Mouse (Mus musculus) embryonic facial prominence, embryonic 11.5 days (tissue): ENCODE results near the gene H2al1f. TPM values are rescaled to one million over a fixed set of nuclear protein-coding genes. Genes with fewer than 3 reads are reported as not detected.
"Not testable (repeated sequence)": the region's sequence is repeated elsewhere in the genome, so short reads cannot be mapped to it uniquely, and the experiment has no call there.

ENCODE experiments used
- ATAC-seq: fragments of 200-750 bp; cut with Nextera tagmentation; replicated peaks from 2 replicates; pipeline ENCODE4 v1.8.0; 2017; ENCODE audit warnings: low read depth; ENCODE audit not compliant: insufficient number of reproducible peaks, low FRiP score, low TSS enrichment
- DNase-seq: peaks from one replicate; pipeline ENCODE4 v3.0.0-alpha.2; 2015; ENCODE audit warnings: low spot score
- H3K27ac ChIP-seq: fragments of 300-500 bp; sonication (generic); replicated peaks from 2 replicates; pipeline ENCODE4 v1.5.1; 2014; ENCODE audit warnings: mild to moderate bottlenecking, low read depth, low read length, control low read depth
- H3K27me3 ChIP-seq: fragments of 300-500 bp; sonication (generic); 2 replicates; pipeline ENCODE4 v1.6.1; 2014; ENCODE audit warnings: mild to moderate bottlenecking, low read length, moderate library complexity, mixed read lengths; ENCODE audit not compliant: control insufficient read depth, insufficient read depth
- H3K36me3 ChIP-seq: fragments of 300-500 bp; sonication (generic); replicated peaks from 2 replicates; pipeline ENCODE4 v1.6.1; 2014; ENCODE audit warnings: low read depth, mild to moderate bottlenecking, low read length, moderate library complexity, mixed read lengths; ENCODE audit not compliant: control insufficient read depth, insufficient read depth
- H3K4me1 ChIP-seq: fragments of 300-500 bp; sonication (generic); 2 replicates; pipeline ENCODE4 v1.6.1; 2014; ENCODE audit warnings: low read length, mixed read lengths; ENCODE audit not compliant: control insufficient read depth, insufficient read depth
- H3K4me2 ChIP-seq: fragments of 300-500 bp; sonication (generic); 2 replicates; pipeline ENCODE4 v1.6.1; 2014; ENCODE audit warnings: low read depth, mild to moderate bottlenecking, control low read depth, low read length, moderate library complexity
- H3K4me3 ChIP-seq: fragments of 300-500 bp; sonication (generic); 2 replicates; pipeline ENCODE4 v1.5.1; 2014; ENCODE audit warnings: low read depth, low read length, control low read depth
- H3K9ac ChIP-seq: fragments of 300-500 bp; sonication (generic); replicated peaks from 2 replicates; pipeline ENCODE4 v1.6.1; 2014; ENCODE audit warnings: mild to moderate bottlenecking, control low read depth, low read length
- H3K9me3 ChIP-seq: fragments of 300-500 bp; sonication (generic); replicated peaks from 2 replicates; pipeline ENCODE4 v1.6.1; 2016; ENCODE audit warnings: mild to moderate bottlenecking, low read length, inconsistent platforms, mixed read lengths; ENCODE audit not compliant: control insufficient read depth
- WGBS: fragments of 180-500 bp; shearing (Covaris S2); extraction: QIAGEN DNeasy Blood & Tissue Kit; methylation state at CpG from one replicate; pipeline ENCODE4 v1.1.7; 2014; 5-methylcytosine and 5-hydroxymethylcytosine counted together
- polyA plus RNA-seq: library from polyadenylated mRNA; unstranded; fragments of >200 nt; fragmentation: Nextera tagmentation; extraction: Ambion mirVana; gene quantifications from 2 replicates; pipeline ENCODE4 v1.2.1, GENCODE M21; 2014

The H2al1f gene
- polyA plus RNA-seq, 1 experiment from 2014 or later: not detected

- 98% methylated on average over 2 of the region's 2 CpGs for WGBS
- not testable (repeated sequence) for H3K9me3 ChIP-seq, H3K27ac ChIP-seq, H3K9ac ChIP-seq, H3K4me2 ChIP-seq, H3K4me3 ChIP-seq, DNase-seq, H3K4me1 ChIP-seq, H3K36me3 ChIP-seq, ATAC-seq, H3K27me3 ChIP-seq
These were observed 12.6 kb downstream of the H2al1f start, which contains the start of gene H2al1j for GRCm38 (mm10) chrX:11327522-11327921. Gene H2al1j (plus strand): TSS chrX:11327822.

- H3K27ac ChIP-seq: no peak overlapping the region
- ATAC-seq (no peak), DNase-seq (peak; percentile 80)
- no peak overlapping the region for H3K9ac ChIP-seq
- 34% methylated on average over 9 of the region's 9 CpGs for WGBS
- H3K36me3 ChIP-seq: no peaks in the 10 kb centered on the region
- H3K4me3 ChIP-seq: no peak overlapping the region
- no peak overlapping the region for H3K4me2 ChIP-seq
- H3K27me3 ChIP-seq: no peaks in the 10 kb centered on the region
- H3K4me1 ChIP-seq: no peaks in the 10 kb centered on the region
- H3K9me3 ChIP-seq: no peaks in the 10 kb centered on the region
These were observed 30.8 kb downstream of the H2al1f start for GRCm38 (mm10) chrX:11345762-11346161.

GRCm38 (mm10) chrX:11346756-11347155 is 31.8 kb downstream of the H2al1f start:
- Histone ChIP-seq H3K4me1 (no peaks in the 10 kb centered on the region), H3K36me3 (no peaks in the 10 kb centered on the region), H3K9ac (no peak overlapping the region), H3K27ac (no peak overlapping the region), H3K27me3 (no peaks in the 10 kb centered on the region), H3K4me3 (no peak overlapping the region), H3K9me3 (no peaks in the 10 kb centered on the region), H3K4me2 (no peak overlapping the region)
- DNase-seq (no peak), ATAC-seq (no peak)
- WGBS: 95% methylated on average over 3 of the region's 3 CpGs

- Histone ChIP-seq H3K27me3 (0 out of 2 replicates have a peak, but pooled peaks cover 3% of the 10 kb centered on the region), H3K4me1 (no peaks in the 10 kb centered on the region), H3K36me3 (no peaks in the 10 kb centered on the region), H3K4me3 (no peak overlapping the region), H3K4me2 (no peak overlapping the region), H3K9me3 (no peaks in the 10 kb centered on the region), H3K9ac (no peak overlapping the region), H3K27ac (no peak overlapping the region)
- ATAC-seq (no peak), DNase-seq (no peak)
- 84% methylated on average over 6 of the region's 6 CpGs for WGBS
These were observed 45.9 kb downstream of the H2al1f start for GRCm38 (mm10) chrX:11360823-11361222.

- H3K27me3 ChIP-seq: 0 out of 2 replicates have a peak, but pooled peaks cover 3% of the 10 kb centered on the region
- no peak for DNase-seq
These were observed 46.3 kb downstream of the H2al1f start for GRCm38 (mm10) chrX:11361261-11361660.

GRCm38 (mm10) chrX:11363890-11364289 is 48.9 kb downstream of the H2al1f start:
- Histone ChIP-seq H3K36me3 (no peaks in the 10 kb centered on the region), H3K4me1 (no peaks in the 10 kb centered on the region), H3K9me3 (no peaks in the 10 kb centered on the region), H3K4me3 (no peak overlapping the region), H3K27ac (no peak overlapping the region), H3K9ac (no peak overlapping the region), H3K4me2 (no peak overlapping the region), H3K27me3 (0 out of 2 replicates have a peak, but pooled peaks cover 3% of the 10 kb centered on the region)
- 55% methylated on average over 6 of the region's 6 CpGs for WGBS
- no peak for ATAC-seq
- no peak for DNase-seq

More at GRCm38 (mm10) chrX:11361261-11361660, 46.3 kb downstream of the H2al1f start:
- Histone ChIP-seq H3K27ac (no peak overlapping the region), H3K9me3 (no peaks in the 10 kb centered on the region), H3K4me1 (no peaks in the 10 kb centered on the region), H3K4me2 (no peak overlapping the region), H3K4me3 (no peak overlapping the region), H3K9ac (no peak overlapping the region), H3K36me3 (no peaks in the 10 kb centered on the region)
- WGBS: 83% methylated on average over 2 of the region's 2 CpGs
- ATAC-seq: no peak

Other genes with a start within 250 kb of the H2al1f start
- gene H2al1a, start 15.9 kb upstream of the H2al1f start, polyA plus RNA-seq: not detected in 2 replicates
- gene H2al1b, start 12.7 kb upstream of the H2al1f start, polyA plus RNA-seq: not detected in 2 replicates
- not detected in 2 replicates for gene H2al1c, start 9.5 kb upstream of the H2al1f start, polyA plus RNA-seq
- not detected in 2 replicates for gene H2al1d, start 6.3 kb upstream of the H2al1f start, polyA plus RNA-seq
- gene H2al1e, start 3.2 kb upstream of the H2al1f start, polyA plus RNA-seq: not detected in 2 replicates
- not detected in 2 replicates for gene H2al1g, start 3.1 kb downstream of the H2al1f start, polyA plus RNA-seq
- not detected in 2 replicates for gene H2al1h, start 6.3 kb downstream of the H2al1f start, polyA plus RNA-seq
- gene H2al1i, start 9.5 kb downstream of the H2al1f start, polyA plus RNA-seq: not detected in 2 replicates
- not detected in 2 replicates for gene H2al1j, start 12.7 kb downstream of the H2al1f start, polyA plus RNA-seq